Mouse (Mus musculus) forebrain, embryonic 16.5 days (tissue): ENCODE measurements around the gene Gm4491. TPM values are rescaled to one million over a fixed set of nuclear protein-coding genes. Genes with fewer than 3 reads are reported as not detected.

ENCODE experiments used
- polyA plus RNA-seq: library from polyadenylated mRNA; unstranded; fragments of >200 nt; fragmentation: Nextera tagmentation; extraction: Ambion mirVana; gene quantifications from 2 replicates; pipeline ENCODE4 v1.2.1, GENCODE M21; 2015

The Gm4491 gene
- polyA plus RNA-seq, 1 experiment from 2014 or later, result not detected

Other genes starting within 250 kb of the Gm4491 start
- gene Zmym2, start 229.2 kb downstream of the Gm4491 start, polyA plus RNA-seq, result 75.6 and 80.0 TPM in 2 replicates
- gene Gja3, start 57.8 kb downstream of the Gm4491 start, polyA plus RNA-seq, result 0.10 and 0.34 TPM in 2 replicates
- gene Gjb2, start 11.2 kb downstream of the Gm4491 start, polyA plus RNA-seq, result 8.0 and 12.4 TPM in 2 replicates
- gene Gjb6, start 17.7 kb upstream of the Gm4491 start, polyA plus RNA-seq, result 11.6 and 16.7 TPM in 2 replicates